Mouse (Mus musculus) intestine, embryonic 15.5 days (tissue): ENCODE measurements around the gene Rnf169. TPM values are rescaled to one million over a fixed set of nuclear protein-coding genes. Genes with fewer than 3 reads are reported as not detected.

ENCODE experiments used
- ATAC-seq: fragments of 200-750 bp; cut with Nextera tagmentation; 2 replicates; pipeline ENCODE4 v1.8.0; 2017; ENCODE audit warnings: moderate TSS enrichment, moderate library complexity
- H3K27ac ChIP-seq: fragments of 300-500 bp; sonication (generic); 2 replicates; pipeline ENCODE4 v1.5.1; 2015; ENCODE audit warnings: mild to moderate bottlenecking, inconsistent platforms
- H3K27me3 ChIP-seq: fragments of 300-500 bp; sonication (generic); replicated peaks from 2 replicates; pipeline ENCODE4 v1.6.1; 2015; ENCODE audit warnings: inconsistent platforms
- H3K36me3 ChIP-seq: fragments of 300-500 bp; sonication (generic); 2 replicates; pipeline ENCODE4 v1.6.1; 2015; ENCODE audit warnings: inconsistent platforms
- H3K4me1 ChIP-seq: fragments of 300-500 bp; sonication (generic); replicated peaks from 2 replicates; pipeline ENCODE4 v1.6.1; 2015; ENCODE audit warnings: inconsistent platforms
- H3K4me2 ChIP-seq: fragments of 300-500 bp; sonication (generic); replicated peaks from 2 replicates; pipeline ENCODE4 v1.6.1; 2015; ENCODE audit warnings: mild to moderate bottlenecking, inconsistent platforms
- H3K4me3 ChIP-seq: fragments of 300-500 bp; sonication (generic); replicated peaks from 2 replicates; pipeline ENCODE4 v1.5.1; 2015; ENCODE audit warnings: inconsistent platforms
- H3K9ac ChIP-seq: fragments of 300-500 bp; sonication (generic); 2 replicates; pipeline ENCODE4 v1.6.1; 2015; ENCODE audit warnings: inconsistent platforms
- H3K9me3 ChIP-seq: fragments of 300-500 bp; sonication (generic); 2 replicates; pipeline ENCODE4 v1.6.1; 2016; ENCODE audit warnings: inconsistent platforms
- WGBS: fragments of 180-500 bp; shearing (Covaris S2); methylation state at CpG from one replicate; pipeline ENCODE4 v1.1.7; 2015; 5-methylcytosine and 5-hydroxymethylcytosine counted together
- polyA plus RNA-seq: library from polyadenylated mRNA; unstranded; fragments of >200 nt; fragmentation: Nextera tagmentation; extraction: Ambion mirVana; gene quantifications from 2 replicates; pipeline ENCODE4 v1.2.1, GENCODE M21; 2015

Gene Rnf169
- polyA plus RNA-seq, 1 experiment from 2014 or later: 3.9 TPM

DNA sequence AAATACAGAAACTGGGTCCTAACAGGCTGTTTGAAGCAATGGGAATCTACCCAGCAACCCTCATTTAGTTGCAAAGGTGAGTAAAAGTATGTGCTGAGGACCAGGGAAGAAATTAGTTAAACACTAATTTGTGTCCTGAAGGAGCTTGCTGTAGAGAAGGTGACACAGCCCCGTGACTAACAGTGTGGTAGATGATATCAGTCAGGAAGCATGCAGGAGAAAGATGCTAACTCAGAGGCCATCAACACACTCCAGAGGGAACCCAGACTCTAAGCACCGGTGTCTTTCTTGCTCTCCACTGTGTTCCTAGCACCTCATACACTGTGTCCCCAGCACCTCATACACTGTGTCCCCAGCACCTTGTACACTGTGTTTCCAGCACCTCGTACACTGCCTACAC is 18.4 kb upstream of the Rnf169 start:
- Histone ChIP-seq H3K4me3 (no peak overlapping the region), H3K36me3 (no peaks in the 10 kb centered on the region), H3K9ac (no peak overlapping the region), H3K9me3 (no peaks in the 10 kb centered on the region), H3K4me2 (no peak overlapping the region), H3K27me3 (no peaks in the 10 kb centered on the region), H3K4me1 (no peaks in the 10 kb centered on the region), H3K27ac (no peak overlapping the region)
- WGBS: 75% methylated on average over 3 of the region's 3 CpGs
- no peak for ATAC-seq

DNA sequence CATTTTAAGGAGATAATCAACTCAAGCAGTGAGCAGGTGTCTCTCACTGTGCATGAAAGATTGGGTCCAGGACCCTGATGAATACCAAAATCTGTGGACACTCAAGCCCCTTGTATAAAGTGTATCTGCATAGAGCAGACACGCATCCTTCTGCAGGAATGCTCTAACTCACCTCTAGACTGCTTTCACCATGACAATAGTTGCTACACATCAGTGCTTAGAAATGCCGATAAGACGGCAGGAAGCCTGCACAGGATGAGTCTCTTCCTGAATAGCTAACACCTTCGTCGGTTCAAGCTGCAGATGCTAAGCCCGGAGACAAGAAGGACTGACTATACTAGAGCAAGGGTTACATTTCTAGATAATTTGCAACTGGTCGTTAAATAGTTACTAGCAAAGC is 14.9 kb upstream of the Rnf169 start:
- H3K9ac ChIP-seq: no peak overlapping the region

DNA sequence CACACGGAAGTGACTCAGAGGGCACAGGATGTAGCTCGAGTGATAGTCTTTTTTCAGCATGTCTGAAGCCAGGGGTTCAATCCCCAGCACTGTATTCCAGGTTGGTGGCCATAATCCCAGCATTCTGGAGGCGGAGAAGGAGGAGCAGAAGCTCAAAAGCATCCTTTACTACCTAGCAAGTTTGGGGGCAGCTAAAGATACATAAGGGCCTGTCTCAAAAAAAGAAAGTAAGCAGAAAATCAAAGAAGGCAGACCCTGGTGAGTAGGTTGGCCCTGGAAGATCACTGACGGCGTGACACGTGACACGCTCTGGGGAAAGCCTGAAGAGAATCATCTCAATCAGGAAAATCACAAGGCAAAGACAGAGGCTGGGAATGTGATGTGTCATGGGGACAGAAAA is 12.9 kb upstream of the Rnf169 start:
- 84% methylated on average over 7 of the region's 7 CpGs for WGBS
- no peaks in the 10 kb centered on the region for H3K9me3 ChIP-seq
- no peaks in the 10 kb centered on the region for H3K36me3 ChIP-seq
- ATAC-seq: no peak
- no peaks in the 10 kb centered on the region for H3K4me1 ChIP-seq
- no peak overlapping the region for H3K27ac ChIP-seq
- H3K4me3 ChIP-seq: no peak overlapping the region
- H3K27me3 ChIP-seq: no peaks in the 10 kb centered on the region
- H3K9ac ChIP-seq: no peak overlapping the region
- H3K4me2 ChIP-seq: no peak overlapping the region

More for the DNA sequence above, 14.9 kb upstream of the Rnf169 start:
- Histone ChIP-seq H3K9me3 (no peaks in the 10 kb centered on the region), H3K4me1 (no peaks in the 10 kb centered on the region), H3K4me2 (no peak overlapping the region), H3K27me3 (no peaks in the 10 kb centered on the region), H3K27ac (no peak overlapping the region), H3K4me3 (no peak overlapping the region), H3K36me3 (no peaks in the 10 kb centered on the region)
- WGBS: 67% methylated on average over 7 of the region's 7 CpGs
- ATAC-seq: no peak

DNA sequence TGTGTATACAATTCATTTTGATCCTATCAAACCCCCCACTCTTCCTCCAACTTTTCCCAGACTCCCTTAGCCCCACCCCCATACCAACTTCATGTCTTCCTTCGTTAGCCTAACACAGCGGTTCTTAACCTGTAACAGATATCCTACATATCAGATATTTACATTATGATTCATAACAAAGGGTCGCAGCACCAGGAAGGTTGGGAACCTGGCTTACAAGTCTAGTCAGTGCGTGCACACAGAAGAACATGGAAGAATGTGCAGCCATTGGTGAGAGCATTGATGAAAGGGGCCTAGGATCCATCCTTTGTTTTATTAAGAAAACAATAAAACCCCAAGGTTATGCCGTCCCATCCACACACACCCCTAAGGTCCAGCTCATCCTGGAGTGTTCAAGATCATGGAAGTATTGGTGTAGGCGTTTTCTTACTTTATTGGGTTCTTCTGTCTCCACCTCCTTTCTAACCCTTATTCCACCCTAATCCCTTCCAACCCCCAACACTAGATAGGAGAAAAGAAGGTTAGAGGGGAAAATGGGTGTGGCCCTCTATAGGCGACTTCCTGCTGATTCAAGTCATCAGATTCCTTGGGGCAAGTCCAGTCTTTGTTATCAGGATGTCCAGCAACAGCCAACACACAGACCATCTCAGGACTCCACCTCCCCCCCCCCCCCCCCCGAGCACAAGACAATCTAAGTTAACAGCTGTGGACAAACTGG is 10.9 kb upstream of the Rnf169 start:
- no peak overlapping the region for H3K4me3 ChIP-seq
- no peak for ATAC-seq
- no peak overlapping the region for H3K27ac ChIP-seq
- H3K4me2 ChIP-seq: no peak overlapping the region
- no peaks in the 10 kb centered on the region for H3K36me3 ChIP-seq
- no peak overlapping the region for H3K9ac ChIP-seq
- no peaks in the 10 kb centered on the region for H3K4me1 ChIP-seq
- H3K9me3 ChIP-seq: no peaks in the 10 kb centered on the region
- H3K27me3 ChIP-seq: no peaks in the 10 kb centered on the region
- 67% methylated on average over 8 of the region's 8 CpGs for WGBS

DNA sequence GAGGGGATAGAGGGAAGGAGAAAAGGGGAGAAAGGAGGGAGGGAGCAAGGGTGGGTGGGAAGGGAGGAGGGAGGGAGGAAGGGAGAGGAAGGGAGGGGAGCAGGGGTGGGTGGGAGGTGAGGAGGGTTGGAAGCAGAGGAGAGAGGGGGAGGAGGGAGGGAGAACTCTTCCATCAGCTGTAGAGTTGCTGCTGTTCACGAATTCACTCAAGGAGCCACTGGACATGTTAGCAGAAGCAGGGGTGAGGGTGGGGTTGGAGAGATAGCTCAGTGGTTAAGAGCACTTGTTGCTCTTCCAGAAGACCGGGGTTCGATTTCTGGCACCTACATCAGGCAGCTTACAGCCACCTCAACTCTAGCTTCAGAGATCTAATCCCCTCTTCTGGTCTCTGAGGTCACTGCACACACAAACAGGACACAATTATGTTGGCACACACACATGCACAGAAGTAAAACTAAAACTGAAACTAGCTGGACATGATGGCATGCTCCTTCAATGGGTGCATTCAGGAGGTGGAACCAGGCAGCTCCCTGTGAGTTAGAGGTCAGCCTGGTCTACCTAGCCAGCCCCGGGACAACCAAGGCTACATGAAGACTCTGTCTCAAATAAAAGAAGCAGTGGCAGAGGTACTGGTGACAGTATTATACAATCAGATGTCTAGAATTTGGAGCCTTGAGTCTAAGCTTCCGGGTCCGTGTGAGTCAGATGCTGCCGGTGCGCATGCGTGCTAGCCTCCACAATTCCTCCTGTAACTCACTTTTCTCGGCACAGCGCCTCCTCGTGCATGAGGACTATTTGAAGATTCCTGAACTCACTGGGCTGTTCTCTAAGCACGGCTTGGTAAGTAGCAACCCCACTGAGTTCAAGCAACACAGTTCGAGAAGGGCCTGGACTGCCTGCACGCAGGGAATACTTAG is 9.9 kb upstream of the Rnf169 start:
- Histone ChIP-seq H3K9me3 (no peaks in the 10 kb centered on the region), H3K4me2 (no peak overlapping the region), H3K9ac (no peak overlapping the region), H3K4me1 (no peaks in the 10 kb centered on the region), H3K27me3 (no peaks in the 10 kb centered on the region), H3K27ac (no peak overlapping the region), H3K4me3 (no peak overlapping the region), H3K36me3 (no peaks in the 10 kb centered on the region)
- ATAC-seq: no peak
- WGBS: 67% methylated on average over 15 of the region's 15 CpGs

DNA sequence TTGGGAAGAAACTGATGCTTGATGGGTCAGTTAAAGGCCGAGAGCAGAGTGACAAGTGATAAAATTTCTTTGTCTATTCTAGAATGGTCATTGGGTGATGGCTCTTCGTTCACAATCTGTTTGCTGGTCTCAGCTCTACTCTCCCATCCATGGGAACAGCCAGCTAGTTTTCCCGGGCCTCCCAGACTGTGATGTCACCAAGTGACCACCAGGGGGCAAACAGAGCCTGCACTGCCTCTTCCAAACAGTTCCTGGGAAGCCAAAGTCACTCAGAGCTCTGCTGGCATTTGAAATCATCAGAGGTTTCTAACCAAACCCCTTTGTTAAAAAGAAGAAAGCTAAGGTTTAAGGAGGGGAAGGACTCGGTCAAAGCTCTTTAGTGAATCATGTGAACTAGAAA is 8.5 kb upstream of the Rnf169 start:
- ATAC-seq: peak; percentile 63; the same call in 1 of the 2 replicates
- H3K4me1 ChIP-seq: no peaks in the 10 kb centered on the region
- no peaks in the 10 kb centered on the region for H3K9me3 ChIP-seq
- no peak overlapping the region for H3K9ac ChIP-seq
- H3K27ac ChIP-seq: no peak overlapping the region
- H3K4me3 ChIP-seq: no peak overlapping the region
- no peak overlapping the region for H3K4me2 ChIP-seq
- H3K36me3 ChIP-seq: no peaks in the 10 kb centered on the region
- no peaks in the 10 kb centered on the region for H3K27me3 ChIP-seq
- 1% methylated on average over 4 of the region's 4 CpGs for WGBS

DNA sequence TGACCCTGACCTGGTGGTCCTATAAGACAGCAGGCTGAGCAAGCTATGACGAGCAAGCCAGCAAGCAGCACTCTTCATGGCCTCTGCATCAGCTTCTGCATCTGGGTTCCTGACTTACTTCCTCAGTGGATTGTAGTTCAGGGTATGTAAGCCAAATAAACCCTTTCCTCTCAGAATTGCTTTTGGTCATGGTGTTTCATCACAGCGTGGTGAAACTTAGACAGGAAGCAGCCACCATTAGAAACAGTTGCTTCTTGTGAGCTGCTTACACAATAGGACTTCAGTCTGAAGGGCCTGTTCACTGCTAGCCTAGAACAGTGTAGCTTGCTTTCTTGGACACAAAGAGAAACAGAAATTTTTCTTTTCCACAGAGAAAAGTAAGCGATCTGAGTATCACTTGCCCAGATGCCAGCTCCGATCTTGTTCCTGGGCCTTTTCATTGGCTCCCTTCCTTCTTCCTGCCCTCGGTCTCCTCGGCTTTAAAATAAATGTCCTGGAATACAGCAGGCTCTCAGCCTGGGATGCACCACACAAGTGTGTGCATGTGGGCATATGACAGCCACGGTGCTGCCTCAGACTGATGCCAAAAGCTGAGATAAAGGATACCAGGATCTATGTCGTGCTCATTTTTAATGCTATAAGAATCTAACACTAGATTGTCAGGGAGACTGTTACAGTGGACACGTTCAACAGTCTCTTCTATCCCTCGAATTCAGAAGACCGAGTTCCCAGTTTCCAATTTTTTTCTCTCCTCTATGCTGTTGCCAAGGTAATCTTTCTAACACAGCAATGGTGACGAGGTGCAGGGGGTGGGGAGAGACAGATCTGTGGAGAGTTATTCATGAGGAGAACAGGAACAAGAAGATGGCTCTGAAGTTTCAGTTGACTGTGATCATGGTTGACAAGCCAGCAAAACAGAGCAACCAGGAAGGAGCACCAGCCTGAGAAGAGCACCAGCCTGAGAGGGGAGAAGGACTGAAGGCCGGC is 2.3 kb upstream of the Rnf169 start:
- 84% methylated on average over 13 of the region's 13 CpGs for WGBS
- Histone ChIP-seq H3K4me1 (peaks cover 13% of the 10 kb centered on the region), H3K27ac (no peak overlapping the region), H3K9ac (no peak overlapping the region), H3K4me2 (no peak overlapping the region), H3K36me3 (no peaks in the 10 kb centered on the region), H3K4me3 (no peak overlapping the region), H3K27me3 (no peaks in the 10 kb centered on the region), H3K9me3 (no peaks in the 10 kb centered on the region)
- ATAC-seq: no peak

DNA sequence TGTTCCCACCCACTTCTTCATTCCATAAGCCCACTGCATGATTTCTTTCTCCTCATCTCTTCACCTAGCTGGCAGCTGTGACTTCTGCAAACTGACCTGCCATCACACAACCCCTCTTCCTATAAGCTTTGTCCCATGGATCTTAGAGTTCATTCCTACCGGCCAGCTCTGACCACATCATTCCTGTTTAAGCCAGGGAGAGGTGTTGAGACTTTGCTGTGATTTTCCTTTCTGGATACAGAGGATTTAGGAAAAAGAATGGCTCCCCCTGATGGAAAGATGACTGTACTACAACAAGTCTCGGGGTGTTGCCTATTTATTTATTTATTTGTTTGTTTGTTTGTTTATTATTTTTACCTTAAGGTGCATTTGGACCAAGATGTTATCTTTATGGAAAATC is 1.1 kb upstream of the Rnf169 start:
- peaks cover 13% of the 10 kb centered on the region for H3K4me1 ChIP-seq
- no peak overlapping the region for H3K27ac ChIP-seq
- no peaks in the 10 kb centered on the region for H3K9me3 ChIP-seq
- WGBS: 15% methylated on average over 2 of the region's 2 CpGs
- no peak overlapping the region for H3K4me2 ChIP-seq
- ATAC-seq: no peak
- no peaks in the 10 kb centered on the region for H3K27me3 ChIP-seq
- H3K36me3 ChIP-seq: no peaks in the 10 kb centered on the region
- H3K4me3 ChIP-seq: no peak overlapping the region
- no peak overlapping the region for H3K9ac ChIP-seq

DNA sequence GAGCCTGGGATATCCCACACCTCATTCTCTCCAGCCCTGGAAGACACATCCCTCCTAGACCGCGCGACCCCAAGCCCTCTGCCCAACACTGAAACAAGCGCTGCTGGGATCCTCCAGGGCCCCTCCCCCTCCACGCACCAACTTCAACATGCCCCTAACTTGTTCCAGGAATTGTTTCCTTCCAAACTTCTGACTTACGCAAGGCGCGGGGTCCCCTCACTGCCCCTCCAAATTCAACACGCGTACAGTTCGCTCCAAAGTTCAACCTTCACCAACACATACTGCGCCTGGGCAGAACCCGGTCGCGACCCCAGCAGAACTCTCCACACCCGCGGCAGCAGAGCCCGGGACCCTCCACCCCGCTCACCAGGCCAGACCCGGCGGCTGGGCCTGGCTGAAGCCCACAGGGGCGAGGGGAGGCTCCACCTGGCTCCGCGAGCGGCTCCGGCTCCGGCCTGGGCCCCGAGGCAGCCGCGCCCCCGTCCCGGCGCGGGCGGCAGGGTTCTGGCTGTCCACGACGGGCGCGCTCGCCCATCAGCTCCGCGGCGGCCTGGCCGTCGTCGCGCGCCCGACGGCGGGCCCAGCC is 609 bp downstream of the Rnf169 start:
- H3K36me3 ChIP-seq: no peaks in the 10 kb centered on the region
- peak; percentile 87 for ATAC-seq
- H3K4me3 ChIP-seq: peak overlapping the region; percentile 100
- H3K27ac ChIP-seq: peak overlapping the region; percentile 95
- peaks cover 14% of the 10 kb centered on the region for H3K4me1 ChIP-seq
- H3K27me3 ChIP-seq: no peaks in the 10 kb centered on the region
- WGBS: under 1% methylated on average over 51 of the region's 51 CpGs
- peak overlapping the region; percentile 78 for H3K4me2 ChIP-seq
- peak overlapping the region; percentile 98 for H3K9ac ChIP-seq
- H3K9me3 ChIP-seq: no peaks in the 10 kb centered on the region

DNA sequence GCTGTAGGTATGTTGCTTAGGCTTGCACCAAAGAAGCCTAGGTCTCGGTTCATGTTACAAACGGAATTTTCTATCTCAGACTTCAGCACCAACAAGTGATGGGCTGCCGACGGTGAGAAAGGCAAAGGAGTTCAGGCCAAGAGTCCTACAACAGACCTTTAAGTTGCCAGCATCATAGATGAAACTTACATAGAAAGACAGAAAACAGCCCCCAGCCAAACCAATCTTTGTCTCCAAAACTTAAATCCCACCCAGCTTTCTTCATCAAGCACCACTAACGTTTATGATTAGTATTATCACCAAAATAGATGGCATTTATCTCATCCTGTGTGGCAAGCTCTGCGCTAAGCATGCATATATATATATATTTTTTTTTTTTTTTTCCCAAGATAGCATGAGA is 1.2 kb downstream of the Rnf169 start:
- ATAC-seq: no peak
- WGBS: 6% methylated on average over 6 of the region's 6 CpGs
- H3K27ac ChIP-seq: peak overlapping the region; percentile 95; the same call in 1 of the 2 replicates
- peak overlapping the region; percentile 78 for H3K4me2 ChIP-seq
- peaks cover 17% of the 10 kb centered on the region for H3K4me1 ChIP-seq
- no peaks in the 10 kb centered on the region for H3K36me3 ChIP-seq
- peak overlapping the region; percentile 98 for H3K9ac ChIP-seq
- no peaks in the 10 kb centered on the region for H3K9me3 ChIP-seq
- peak overlapping the region; percentile 100 for H3K4me3 ChIP-seq
- H3K27me3 ChIP-seq: no peaks in the 10 kb centered on the region

DNA sequence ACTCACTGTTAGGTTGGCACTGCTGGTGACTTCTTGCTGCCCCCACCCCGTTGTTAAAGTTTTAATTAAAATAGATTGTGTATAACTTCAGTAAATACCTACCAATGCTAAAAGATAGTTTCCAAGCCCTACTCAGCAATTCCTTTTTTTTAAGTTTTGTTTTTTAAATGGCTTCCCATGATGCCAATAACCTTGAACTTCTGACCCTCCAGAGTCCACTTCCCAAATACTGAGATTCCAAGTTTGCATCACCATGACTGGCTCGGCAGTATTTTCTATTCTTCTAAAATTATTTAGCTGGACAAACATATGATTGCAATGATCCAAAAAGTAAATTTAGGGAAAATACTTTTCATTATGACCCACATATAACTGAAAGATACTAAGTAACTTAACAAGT is 2.2 kb downstream of the Rnf169 start:
- WGBS: 79% methylated on average over 2 of the region's 2 CpGs
- Histone ChIP-seq H3K9ac (no peak overlapping the region), H3K36me3 (no peaks in the 10 kb centered on the region), H3K9me3 (no peaks in the 10 kb centered on the region), H3K27me3 (no peaks in the 10 kb centered on the region), H3K4me2 (no peak overlapping the region), H3K27ac (no peak overlapping the region), H3K4me3 (no peak overlapping the region), H3K4me1 (peaks cover 17% of the 10 kb centered on the region)
- no peak for ATAC-seq
